Mouse (Mus musculus): ENCODE data around the gene Srrm4. TPM values are rescaled to one million over a fixed set of nuclear protein-coding genes. Genes with fewer than 3 reads are reported as not detected.

Srrm4 gene
- polyA plus RNA-seq, 1 experiment, result not detected

- Histone ChIP-seq H3K4me3 (ENCODE audit: insufficient read depth, low read depth, low read length) (no peak overlapping the region), H3K27ac (replicated peaks; ENCODE audit: low read depth, low read length) (no peak overlapping the region), H3K4me1 (ENCODE audit: control insufficient read depth, insufficient read depth, insufficient read length, low read length) (no peaks in the 10 kb centered on the region)
These were observed 102.0 kb downstream of the Srrm4 start for GRCm38 (mm10) chr5:116489621-116490020.

DNA sequence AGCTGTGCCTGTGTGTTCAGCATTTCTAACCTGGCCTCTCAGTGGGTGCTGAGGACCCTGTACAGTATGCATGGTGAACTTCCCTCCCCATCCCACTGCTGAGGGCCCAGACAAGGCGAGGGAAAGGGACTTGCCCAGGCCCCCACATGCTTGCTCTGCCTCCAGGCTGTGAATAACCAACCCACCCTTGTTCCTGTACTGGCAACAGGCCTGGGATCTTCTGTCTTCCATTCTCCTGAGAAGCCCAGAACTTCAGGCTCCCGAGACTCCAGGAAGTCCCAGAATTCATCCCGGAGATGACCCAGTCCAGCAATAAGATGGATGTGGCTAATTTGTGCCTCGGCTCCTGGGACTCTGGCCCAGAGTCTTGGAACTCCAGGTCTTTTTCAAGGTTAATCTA lies 105.5 kb downstream of the Srrm4 start:
- Histone ChIP-seq H3K4me1 (ENCODE audit: control insufficient read depth, insufficient read depth, insufficient read length, low read length) (no peaks in the 10 kb centered on the region), H3K4me3 (ENCODE audit: insufficient read depth, low read depth, low read length) (no peak overlapping the region), H3K27ac (replicated peaks; ENCODE audit: low read depth, low read length) (no peak overlapping the region)

DNA sequence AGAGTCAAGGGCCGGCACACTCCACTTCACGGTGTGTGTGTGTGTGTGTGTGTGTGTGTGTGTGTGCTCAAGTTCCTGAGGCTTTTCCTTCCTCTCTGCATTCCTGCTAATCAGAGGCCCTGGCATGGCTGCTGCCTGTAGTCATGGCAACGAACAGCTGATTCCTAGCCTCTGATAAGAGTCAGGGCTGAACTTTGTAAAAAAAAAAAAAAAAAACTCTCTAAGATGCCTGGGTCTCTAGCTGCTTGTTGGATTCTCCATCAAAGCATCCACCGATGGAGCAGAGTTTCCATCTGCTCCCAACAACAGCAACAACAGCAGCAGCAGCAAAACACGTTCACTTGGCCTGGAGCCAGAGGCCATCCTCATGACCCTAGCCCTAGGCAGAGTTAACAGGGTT lies 106.5 kb downstream of the Srrm4 start:
- Histone ChIP-seq H3K4me1 (ENCODE audit: control insufficient read depth, insufficient read depth, insufficient read length, low read length) (no peaks in the 10 kb centered on the region), H3K27ac (replicated peaks; ENCODE audit: low read depth, low read length) (no peak overlapping the region), H3K4me3 (ENCODE audit: insufficient read depth, low read depth, low read length) (no peak overlapping the region)

DNA sequence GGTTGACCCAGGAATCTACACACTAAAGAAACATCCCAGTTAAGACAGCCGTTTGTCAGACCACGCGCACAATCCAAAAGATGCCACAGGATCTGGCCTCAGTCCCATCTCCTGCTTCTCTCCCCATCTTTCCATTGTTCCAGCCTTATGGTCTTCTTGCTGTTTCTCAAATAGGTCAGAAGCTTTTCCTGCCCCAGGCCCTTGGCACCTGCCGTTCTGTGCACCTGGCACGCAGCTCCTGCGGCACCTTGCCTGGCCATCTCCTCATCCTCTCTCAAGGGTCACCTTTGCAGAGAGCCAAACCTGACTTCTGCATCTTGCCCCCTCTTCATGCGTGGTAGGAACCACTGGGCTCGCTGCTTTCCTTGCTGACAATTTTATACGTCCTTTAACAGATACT lies 107.4 kb downstream of the Srrm4 start:
- Histone ChIP-seq H3K4me1 (ENCODE audit: control insufficient read depth, insufficient read depth, insufficient read length, low read length) (no peaks in the 10 kb centered on the region), H3K27ac (replicated peaks; ENCODE audit: low read depth, low read length) (no peak overlapping the region), H3K4me3 (ENCODE audit: insufficient read depth, low read depth, low read length) (no peak overlapping the region)

DNA sequence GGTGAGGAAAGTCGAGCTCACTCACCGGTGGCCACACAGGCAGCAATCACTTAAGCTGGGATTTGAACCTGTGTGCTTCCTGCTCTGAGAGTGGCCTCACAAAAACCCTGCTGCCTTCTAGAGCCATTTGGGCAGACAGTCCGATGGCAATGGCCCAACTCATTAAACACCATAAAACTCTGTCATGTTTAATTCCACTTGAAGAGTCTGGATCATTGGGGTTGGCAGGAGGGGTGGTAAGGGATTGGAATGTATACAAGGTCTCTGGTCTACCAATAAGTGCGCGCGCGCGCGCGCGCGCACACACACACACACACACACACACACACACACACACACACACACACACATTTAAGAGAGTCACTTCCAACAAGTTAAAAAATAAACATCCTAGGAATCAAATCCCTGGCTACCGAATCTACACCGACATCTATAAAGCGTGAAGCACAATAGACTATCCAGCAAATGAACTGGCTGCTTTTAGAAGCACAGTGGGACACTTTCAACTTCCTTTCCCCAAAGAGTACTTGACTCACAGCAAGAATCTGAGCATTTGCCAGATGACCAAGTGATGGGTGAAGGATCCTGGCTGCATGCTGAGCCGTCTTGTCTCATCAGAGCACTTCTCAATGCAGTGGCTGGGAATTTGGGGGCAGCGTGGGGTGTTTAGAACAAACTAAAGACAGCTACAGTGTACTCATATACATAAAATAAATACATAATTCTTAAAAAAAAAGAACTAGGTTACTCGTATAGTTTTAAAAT lies 112.8 kb downstream of the Srrm4 start:
- no peak overlapping the region for H3K27ac ChIP-seq (replicated peaks; ENCODE audit: low read depth, low read length)
- H3K4me3 ChIP-seq (ENCODE audit: insufficient read depth, low read depth, low read length), result no peak overlapping the region
- no peaks in the 10 kb centered on the region for H3K4me1 ChIP-seq (ENCODE audit: control insufficient read depth, insufficient read depth, insufficient read length, low read length)

DNA sequence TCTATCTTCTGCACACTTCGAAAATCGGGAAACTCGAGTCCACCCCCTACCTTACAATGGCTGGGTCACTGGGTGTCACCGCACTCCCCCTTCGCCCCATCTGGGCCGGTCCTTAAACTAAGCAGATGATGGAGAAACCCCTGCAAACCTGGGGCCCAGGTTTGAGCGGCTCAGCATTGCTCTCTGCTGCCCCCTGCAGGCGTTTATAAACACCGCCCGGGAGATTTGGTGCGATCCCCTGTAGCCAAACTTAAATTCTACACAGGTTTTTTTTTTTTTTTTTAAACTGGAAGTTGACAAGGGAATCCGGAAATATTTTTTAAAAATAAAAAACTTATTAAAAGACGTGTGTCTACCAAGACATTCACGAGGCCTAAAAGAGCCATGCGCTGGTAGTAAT lies 115.6 kb downstream of the Srrm4 start:
- Histone ChIP-seq H3K27ac (replicated peaks; ENCODE audit: low read depth, low read length) (no peak overlapping the region), H3K4me1 (ENCODE audit: control insufficient read depth, insufficient read depth, insufficient read length, low read length) (no peaks in the 10 kb centered on the region), H3K4me3 (ENCODE audit: insufficient read depth, low read depth, low read length) (no peak overlapping the region)

GRCm38 (mm10) chr5:116461354-116462042 lies 130.1 kb downstream of the Srrm4 start:
- H3K4me1 ChIP-seq (ENCODE audit: control insufficient read depth, insufficient read depth, insufficient read length, low read length), result no peaks in the 10 kb centered on the region
- H3K4me3 ChIP-seq (ENCODE audit: insufficient read depth, low read depth, low read length), result no peak overlapping the region
- no peak overlapping the region for H3K27ac ChIP-seq (replicated peaks; ENCODE audit: low read depth, low read length)

GRCm38 (mm10) chr5:116459970-116460369 lies 131.6 kb downstream of the Srrm4 start:
- H3K27ac ChIP-seq (replicated peaks; ENCODE audit: low read depth, low read length), result no peak overlapping the region
- H3K4me1 ChIP-seq (ENCODE audit: control insufficient read depth, insufficient read depth, insufficient read length, low read length), result no peaks in the 10 kb centered on the region
- H3K4me3 ChIP-seq (ENCODE audit: insufficient read depth, low read depth, low read length), result no peak overlapping the region

GRCm38 (mm10) chr5:116457791-116458190 lies 133.8 kb downstream of the Srrm4 start:
- H3K27ac ChIP-seq (replicated peaks; ENCODE audit: low read depth, low read length), result no peak overlapping the region
- H3K4me3 ChIP-seq (ENCODE audit: insufficient read depth, low read depth, low read length), result no peak overlapping the region
- H3K4me1 ChIP-seq (ENCODE audit: control insufficient read depth, insufficient read depth, insufficient read length, low read length), result no peaks in the 10 kb centered on the region

GRCm38 (mm10) chr5:116456796-116457515 lies 134.7 kb downstream of the Srrm4 start:
- no peaks in the 10 kb centered on the region for H3K4me1 ChIP-seq (ENCODE audit: control insufficient read depth, insufficient read depth, insufficient read length, low read length)
- no peak overlapping the region for H3K4me3 ChIP-seq (ENCODE audit: insufficient read depth, low read depth, low read length)
- H3K27ac ChIP-seq (replicated peaks; ENCODE audit: low read depth, low read length), result no peak overlapping the region

GRCm38 (mm10) chr5:116453401-116453851 lies 138.2 kb downstream of the Srrm4 start:
- no peak overlapping the region for H3K27ac ChIP-seq (replicated peaks; ENCODE audit: low read depth, low read length)
- H3K4me1 ChIP-seq (ENCODE audit: control insufficient read depth, insufficient read depth, insufficient read length, low read length), result no peaks in the 10 kb centered on the region
- peak overlapping the region; percentile 55 for H3K4me3 ChIP-seq (ENCODE audit: insufficient read depth, low read depth, low read length)

GRCm38 (mm10) chr5:116450901-116451300 lies 140.7 kb downstream of the Srrm4 start:
- Histone ChIP-seq H3K27ac (replicated peaks; ENCODE audit: low read depth, low read length) (no peak overlapping the region), H3K4me3 (ENCODE audit: insufficient read depth, low read depth, low read length) (no peak overlapping the region), H3K4me1 (ENCODE audit: control insufficient read depth, insufficient read depth, insufficient read length, low read length) (no peaks in the 10 kb centered on the region)

DNA sequence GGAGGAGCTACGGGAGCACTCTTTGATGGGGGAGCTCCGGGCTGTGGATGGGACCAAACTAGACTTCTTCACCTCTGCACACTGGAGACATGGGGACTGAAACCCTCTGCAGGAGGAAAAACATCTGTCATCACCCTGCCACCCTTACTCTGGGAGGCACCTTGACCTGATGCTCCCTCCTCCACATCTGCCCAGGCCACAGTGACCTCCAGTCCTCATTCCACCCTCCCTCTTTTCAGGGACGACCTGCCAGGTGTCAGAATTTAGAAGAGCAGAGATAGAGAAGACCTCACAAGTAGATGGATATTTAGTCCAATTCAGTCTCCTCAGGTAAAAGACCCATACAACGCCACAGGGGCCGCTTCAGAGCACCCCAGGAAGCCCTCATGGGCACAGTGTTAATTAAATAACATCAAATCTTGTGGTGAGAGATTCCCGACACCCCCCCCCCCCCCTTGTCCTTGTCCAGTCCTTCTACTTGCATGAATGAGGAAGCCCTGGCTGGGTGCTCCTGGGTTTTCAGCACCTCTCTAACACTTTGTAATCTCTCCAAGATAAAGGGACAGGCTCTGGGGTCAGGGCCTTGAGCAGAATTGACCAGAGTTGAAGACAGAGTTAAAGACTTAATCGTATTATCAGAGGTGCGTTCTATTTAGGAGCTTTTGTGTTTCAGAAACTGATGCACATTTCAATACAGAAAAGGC lies 141.9 kb downstream of the Srrm4 start:
- no peak overlapping the region for H3K27ac ChIP-seq (replicated peaks; ENCODE audit: low read depth, low read length)
- no peak overlapping the region for H3K4me3 ChIP-seq (ENCODE audit: insufficient read depth, low read depth, low read length)
- H3K4me1 ChIP-seq (ENCODE audit: control insufficient read depth, insufficient read depth, insufficient read length, low read length), result no peaks in the 10 kb centered on the region

GRCm38 (mm10) chr5:116448409-116449191 lies 143.0 kb downstream of the Srrm4 start:
- Histone ChIP-seq H3K4me1 (ENCODE audit: control insufficient read depth, insufficient read depth, insufficient read length, low read length) (no peaks in the 10 kb centered on the region), H3K27ac (replicated peaks; ENCODE audit: low read depth, low read length) (no peak overlapping the region), H3K4me3 (ENCODE audit: insufficient read depth, low read depth, low read length) (no peak overlapping the region)

All from brown adipose tissue, adult 24 weeks (tissue).